Mouse (Mus musculus) brain, embryonic 14.5 days (tissue): ENCODE results near the gene Zdhhc14. TPM values are rescaled to one million over a fixed set of nuclear protein-coding genes. Genes with fewer than 3 reads are reported as not detected.
A peak's percentile ranks its signal among the peaks of the same experiment; 100 is the strongest.

Source experiments
- DNase-seq: peaks from one replicate; pipeline ENCODE4 v3.0.0-alpha.2; 2011; ENCODE audit warnings: low read depth
- CTCF ChIP-seq: fragments of 200-500 bp; IDR thresholded peaks from 2 replicates; pipeline ENCODE4 v1.5.1; 2012; ENCODE audit warnings: inconsistent platforms, mild to moderate bottlenecking, moderate library complexity, borderline replicate concordance; ENCODE audit not compliant: insufficient read depth, insufficient read length; ENCODE audit errors: extremely low read depth
- POLR2A ChIP-seq: fragments of 200-500 bp; IDR thresholded peaks from 2 replicates; pipeline ENCODE4 v1.6.1; 2012; ENCODE audit warnings: mild to moderate bottlenecking, inconsistent platforms, borderline replicate concordance; ENCODE audit not compliant: poor library complexity, insufficient read depth, insufficient read length, severe bottlenecking; ENCODE audit errors: extremely low read depth
- polyA plus RNA-seq: library from polyadenylated mRNA; depleted of rRNA; stranded (reverse); fragments of >200 nt; gene quantifications from 2 replicates; pipeline ENCODE4 v1.2.3, GENCODE M21; 2012

The Zdhhc14 gene
- polyA plus RNA-seq, 1 experiment, result 6.2 TPM

- peak; percentile 87 for DNase-seq
- TF ChIP-seq POLR2A, result no peak
- TF ChIP-seq CTCF, result no peak
Measured at GRCm38 (mm10) chr17:5770265-5771249, 278.2 kb downstream of the Zdhhc14 start.

GRCm38 (mm10) chr17:5780213-5780975 is 288.0 kb downstream of the Zdhhc14 start:
- DNase-seq, result no peak
- no peak for TF ChIP-seq CTCF
- no peak for TF ChIP-seq POLR2A

- TF ChIP-seq CTCF (no peak), POLR2A (no peak)
- DNase-seq, result no peak
Measured at GRCm38 (mm10) chr17:5785238-5785637, 292.9 kb downstream of the Zdhhc14 start.

GRCm38 (mm10) chr17:5792164-5792791 is 299.9 kb downstream of the Zdhhc14 start:
- no peak for DNase-seq
- TF ChIP-seq CTCF (no peak), POLR2A (no peak)

DNA sequence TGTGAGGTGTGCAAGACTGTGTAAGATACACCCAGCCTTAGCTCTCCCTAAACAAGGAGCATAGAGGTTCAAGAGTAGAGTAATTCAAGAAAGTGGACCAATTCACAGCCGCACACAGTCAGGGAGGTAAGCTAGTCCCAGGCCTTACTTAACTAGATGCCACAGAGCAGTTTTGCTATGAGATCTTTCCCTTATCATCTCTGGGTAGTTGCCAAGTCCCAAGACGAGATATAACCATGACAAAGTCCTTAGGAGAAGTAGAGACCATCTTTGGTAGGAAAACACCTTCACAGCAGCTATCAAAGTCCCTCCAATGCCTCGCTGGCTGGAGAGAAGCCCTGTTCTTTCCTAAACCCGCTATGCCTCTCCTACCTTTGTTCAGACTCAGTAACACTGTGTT is 301.2 kb downstream of the Zdhhc14 start:
- TF ChIP-seq CTCF (no peak), POLR2A (no peak)
- DNase-seq, result no peak

DNA sequence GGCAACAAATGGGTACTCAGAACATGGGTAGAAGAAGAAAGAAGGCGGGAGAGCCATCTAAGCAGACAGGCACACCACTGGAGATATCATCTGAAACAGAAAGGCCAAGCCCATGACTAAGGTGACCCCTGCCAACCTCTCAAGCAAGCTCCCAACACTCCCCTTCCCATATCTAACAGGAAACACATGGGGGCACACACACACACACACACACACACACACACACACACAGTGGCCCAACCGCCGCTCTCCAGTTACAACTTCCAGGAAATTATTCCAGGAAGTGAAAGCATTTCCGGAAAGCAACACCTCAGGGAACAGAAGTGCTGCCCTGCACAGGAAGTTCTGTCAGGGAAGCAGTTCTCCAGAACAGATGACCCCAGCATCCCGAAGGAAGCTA is 301.9 kb downstream of the Zdhhc14 start:
- DNase-seq, result no peak
- TF ChIP-seq CTCF (no peak), POLR2A (no peak)

GRCm38 (mm10) chr17:5795369-5795768 is 303.0 kb downstream of the Zdhhc14 start:
- no peak for DNase-seq
- no peak for TF ChIP-seq POLR2A
- TF ChIP-seq CTCF, result no peak

DNA sequence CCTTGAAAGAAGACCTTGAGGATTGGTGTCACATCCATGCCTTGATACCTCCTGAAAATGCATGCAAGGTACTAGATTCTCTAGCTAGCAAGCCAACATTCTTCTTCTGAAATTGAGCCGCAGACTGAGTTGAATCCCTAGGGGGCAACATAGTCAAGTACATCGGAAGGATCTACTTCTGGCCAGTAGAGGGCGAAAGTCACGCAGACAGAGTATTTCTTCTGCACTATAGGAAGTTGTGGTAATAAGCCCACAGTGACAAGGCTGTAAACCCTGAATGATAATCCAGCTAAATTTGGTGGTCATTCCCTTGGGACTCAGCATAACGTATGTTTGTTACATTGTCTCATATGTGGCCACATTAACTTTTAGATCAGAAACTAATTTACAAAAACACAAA is 303.5 kb downstream of the Zdhhc14 start:
- TF ChIP-seq CTCF (peak; percentile 89; the same call in 1 of the 2 replicates), POLR2A (no peak)

DNA sequence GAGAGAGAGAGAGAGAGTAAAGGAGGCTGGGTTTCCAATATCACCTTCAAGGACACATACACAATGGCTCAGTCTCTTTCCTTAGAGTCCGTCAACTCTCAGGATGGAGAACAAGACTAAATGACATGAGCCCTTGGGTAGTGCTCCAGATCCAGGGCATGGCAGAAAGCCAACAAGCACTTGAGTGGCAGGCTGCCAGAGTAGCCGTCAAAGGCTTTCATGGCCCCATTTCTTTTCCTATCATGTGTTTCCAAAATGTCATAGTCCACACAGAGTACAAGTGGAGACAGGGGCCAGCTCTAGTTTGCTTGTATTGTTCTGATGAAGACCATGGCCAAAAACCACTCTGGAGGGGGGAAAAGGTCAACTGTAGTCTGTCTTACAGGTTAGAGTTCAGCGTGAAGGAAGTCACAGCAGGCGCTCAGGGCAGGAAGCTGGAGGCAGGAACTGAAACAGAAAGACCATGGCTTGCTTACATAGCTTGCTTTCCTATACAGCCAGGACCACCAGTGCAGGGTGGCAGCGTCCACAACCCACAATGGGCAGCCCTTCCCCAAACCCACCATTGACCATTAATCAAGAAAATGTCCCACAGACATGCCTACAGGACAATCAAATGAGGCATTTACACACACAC is 304.9 kb downstream of the Zdhhc14 start:
- no peak for TF ChIP-seq CTCF
- TF ChIP-seq POLR2A, result no peak
- peak; percentile 58 for DNase-seq

More for the DNA sequence above, 303.5 kb downstream of the Zdhhc14 start:
- DNase-seq, result peak; percentile 96

- no peak for TF ChIP-seq POLR2A
- TF ChIP-seq CTCF, result no peak
- no peak for DNase-seq
Measured at GRCm38 (mm10) chr17:5798221-5798801, 306.0 kb downstream of the Zdhhc14 start.
